Mouse (Mus musculus) lung, embryonic 14.5 days (tissue): ENCODE measurements around the gene Gm11757. TPM values are rescaled to one million over a fixed set of nuclear protein-coding genes. Genes with fewer than 3 reads are reported as not detected.
"Not testable (repeated sequence)": the region's sequence is repeated elsewhere in the genome, so short reads cannot be mapped to it uniquely, and the experiment has no call there.

Experiments used
- ATAC-seq: fragments of 200-750 bp; cut with Nextera tagmentation; 2 replicates; pipeline ENCODE4 v1.8.0; 2017; ENCODE audit warnings: mild to moderate bottlenecking, moderate TSS enrichment, moderate library complexity; ENCODE audit not compliant: insufficient read depth
- DNase-seq: peaks from one replicate; pipeline ENCODE4 v3.0.0-alpha.2; 2015
- H3K27ac ChIP-seq: fragments of 300-500 bp; sonication (generic); 2 replicates; pipeline ENCODE4 v1.5.1; 2014; ENCODE audit warnings: low read depth, mild to moderate bottlenecking, moderate library complexity
- H3K27me3 ChIP-seq: fragments of 300-500 bp; sonication (generic); 2 replicates; pipeline ENCODE4 v1.6.1; 2014; ENCODE audit warnings: low read length, control low read depth; ENCODE audit not compliant: insufficient read depth
- H3K36me3 ChIP-seq: fragments of 300-500 bp; sonication (generic); 2 replicates; pipeline ENCODE4 v1.6.1; 2014; ENCODE audit warnings: control low read depth; ENCODE audit not compliant: insufficient read depth
- H3K4me1 ChIP-seq: fragments of 300-500 bp; sonication (generic); 2 replicates; pipeline ENCODE4 v1.6.1; 2014; ENCODE audit warnings: antibody characterized with exemption, control low read depth; ENCODE audit not compliant: insufficient read depth
- H3K4me2 ChIP-seq: fragments of 300-500 bp; sonication (generic); 2 replicates; pipeline ENCODE4 v1.6.1; 2014; ENCODE audit warnings: mild to moderate bottlenecking
- H3K4me3 ChIP-seq: fragments of 300-500 bp; sonication (generic); 2 replicates; pipeline ENCODE4 v1.5.1; 2014; ENCODE audit warnings: low read depth, low read length
- H3K9ac ChIP-seq: fragments of 300-500 bp; sonication (generic); 2 replicates; pipeline ENCODE4 v1.6.1; 2014
- H3K9me3 ChIP-seq: fragments of 300-500 bp; sonication (generic); 2 replicates; pipeline ENCODE4 v1.6.1; 2016; ENCODE audit warnings: low read depth, low read length, control low read depth
- WGBS: fragments of 180-500 bp; shearing (Covaris S2); extraction: QIAGEN DNeasy Blood & Tissue Kit; methylation state at CpG from one replicate; pipeline ENCODE4 v1.1.7; 2014; 5-methylcytosine and 5-hydroxymethylcytosine counted together
- polyA plus RNA-seq: library from polyadenylated mRNA; unstranded; fragments of >200 nt; fragmentation: Nextera tagmentation; extraction: Ambion mirVana; gene quantifications from 2 replicates; pipeline ENCODE4 v1.2.1, GENCODE M21; 2014

The Gm11757 gene
- polyA plus RNA-seq = not detected in 2 replicates

GRCm38 (mm10) chr4:73891012-73891411, at the start of gene Gm11757:
Gm11757 (minus strand) TSS chr4:73891112.
- WGBS = no CpG with 5 or more reads among the region's 4 CpGs
- H3K27ac ChIP-seq, H3K36me3 ChIP-seq, H3K9me3 ChIP-seq, H3K4me2 ChIP-seq, DNase-seq, H3K9ac ChIP-seq, H3K27me3 ChIP-seq, H3K4me1 ChIP-seq, ATAC-seq, H3K4me3 ChIP-seq: not testable (repeated sequence)

GRCm38 (mm10) chr4:73920660-73921059, 29.7 kb upstream of the Gm11757 start, which contains the start of gene Gm11756:
Gm11756 (minus strand) TSS chr4:73920760.
- ATAC-seq, H3K4me1 ChIP-seq, H3K4me2 ChIP-seq, H3K4me3 ChIP-seq, H3K36me3 ChIP-seq, H3K27me3 ChIP-seq, H3K9me3 ChIP-seq, H3K9ac ChIP-seq, DNase-seq, H3K27ac ChIP-seq: not testable (repeated sequence)
- 83% methylated on average over 6 of the region's 6 CpGs for WGBS

- H3K4me2 ChIP-seq, H3K9ac ChIP-seq, H3K36me3 ChIP-seq, H3K27ac ChIP-seq, H3K4me3 ChIP-seq, H3K27me3 ChIP-seq, ATAC-seq, H3K4me1 ChIP-seq, H3K9me3 ChIP-seq, DNase-seq: not testable (repeated sequence)
- WGBS = no CpG with 5 or more reads among the region's 4 CpGs
Observed at GRCm38 (mm10) chr4:73905853-73906252, 14.9 kb upstream of the Gm11757 start, which contains the start of gene Gm13871. Gm13871 (minus strand) TSS chr4:73905953.

- no CpG with 5 or more reads among the region's 4 CpGs for WGBS
- H3K9me3 ChIP-seq, H3K4me1 ChIP-seq, DNase-seq, H3K27me3 ChIP-seq, H3K4me3 ChIP-seq, H3K4me2 ChIP-seq, H3K27ac ChIP-seq, H3K9ac ChIP-seq, H3K36me3 ChIP-seq, ATAC-seq: not testable (repeated sequence)
Observed at GRCm38 (mm10) chr4:73876166-73876565, 14.7 kb downstream of the Gm11757 start, which contains the start of gene Gm11758. Gm11758 (minus strand) TSS chr4:73876266.

Other genes starting within 250 kb of the Gm11757 start
- not detected in 2 replicates for gene Gm11239, start 222.8 kb downstream of the Gm11757 start, polyA plus RNA-seq
- not detected in 2 replicates for gene Gm428, start 207.6 kb downstream of the Gm11757 start, polyA plus RNA-seq
- gene Rasef, start 100.1 kb downstream of the Gm11757 start, polyA plus RNA-seq = 3.7 and 5.4 TPM in 2 replicates
- gene Gm11758, start 14.8 kb downstream of the Gm11757 start, polyA plus RNA-seq = not detected in 2 replicates
- gene Gm13871, start 14.8 kb upstream of the Gm11757 start, polyA plus RNA-seq = not detected in 2 replicates
- not detected in 2 replicates for gene Gm11756, start 29.6 kb upstream of the Gm11757 start, polyA plus RNA-seq
- gene 2310002L09Rik, start 59.7 kb upstream of the Gm11757 start, polyA plus RNA-seq = not detected in 2 replicates
- 0.45 TPM in 2 replicates for gene Frmd3, start 122.3 kb upstream of the Gm11757 start, polyA plus RNA-seq